Mouse (Mus musculus) bone marrow macrophage, adult 2 months (primary cell): ENCODE data around the gene Nptn. TPM values are rescaled to one million over a fixed set of nuclear protein-coding genes. Genes with fewer than 3 reads are reported as not detected.

Source experiments
- H3K27ac ChIP-seq: 2 replicates; pipeline ENCODE4 v1.5.1; 2012; ENCODE audit warnings: low read depth, low read length; ENCODE audit not compliant: insufficient read depth
- H3K4me1 ChIP-seq: 2 replicates; pipeline ENCODE4 v1.6.1; 2012; ENCODE audit warnings: low read length; ENCODE audit not compliant: control insufficient read depth, insufficient read depth
- H3K4me3 ChIP-seq: 2 replicates; pipeline ENCODE4 v1.5.1; 2012; ENCODE audit warnings: mild to moderate bottlenecking, low read length, moderate library complexity; ENCODE audit not compliant: insufficient read depth
- CTCF ChIP-seq: IDR thresholded peaks from 2 replicates; pipeline ENCODE4 v1.5.1; 2012; ENCODE audit warnings: low read depth, mild to moderate bottlenecking, low read length, moderate library complexity
- POLR2A ChIP-seq: IDR thresholded peaks from 2 replicates; pipeline ENCODE4 v1.6.1; 2012; ENCODE audit warnings: mild to moderate bottlenecking, low read depth, low read length, borderline replicate concordance
- polyA plus RNA-seq: library from polyadenylated mRNA; stranded (reverse); fragments of >200 nt; gene quantifications from 2 replicates; pipeline ENCODE4 v1.2.4, GENCODE M21; 2012; ENCODE audit not compliant: missing spikeins, insufficient read depth, insufficient read length

Nptn gene
- polyA plus RNA-seq, 1 experiment, result 570 TPM

DNA sequence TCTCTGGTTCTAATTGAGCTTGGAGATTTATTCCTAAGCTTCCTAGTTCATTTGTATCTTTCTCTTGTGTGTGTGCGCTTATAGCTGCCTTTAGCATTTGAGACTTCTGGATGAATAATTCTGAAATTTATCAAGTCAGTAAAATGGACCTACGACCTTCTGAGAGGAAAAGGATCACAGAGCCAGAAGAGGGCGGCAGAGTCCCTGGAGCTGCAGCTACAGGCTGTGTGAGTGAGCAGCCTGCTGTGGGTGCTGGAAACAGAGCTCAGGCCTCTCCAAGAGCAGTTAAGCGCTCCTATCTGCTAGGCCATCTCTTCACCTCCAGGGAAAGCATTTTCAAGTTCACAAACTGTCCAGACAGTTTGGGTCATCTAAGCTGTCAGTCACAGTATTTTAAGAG lies 80.0 kb downstream of the Nptn start:
- Histone ChIP-seq H3K4me1 (no peaks in the 10 kb centered on the region), H3K27ac (no peak overlapping the region), H3K4me3 (no peak overlapping the region)
- no peak for TF ChIP-seq CTCF
- TF ChIP-seq POLR2A, result no peak

- TF ChIP-seq CTCF, result no peak
- TF ChIP-seq POLR2A, result no peak
- H3K4me1 ChIP-seq, result no peaks in the 10 kb centered on the region
- no peak overlapping the region for H3K4me3 ChIP-seq
- no peak overlapping the region for H3K27ac ChIP-seq
Observed at GRCm38 (mm10) chr9:58662791-58663190, 80.8 kb downstream of the Nptn start.

GRCm38 (mm10) chr9:58665492-58665891 lies 83.5 kb downstream of the Nptn start:
- TF ChIP-seq CTCF, result no peak
- no peak for TF ChIP-seq POLR2A
- H3K4me1 ChIP-seq, result no peaks in the 10 kb centered on the region
- no peak overlapping the region for H3K4me3 ChIP-seq
- no peak overlapping the region for H3K27ac ChIP-seq

DNA sequence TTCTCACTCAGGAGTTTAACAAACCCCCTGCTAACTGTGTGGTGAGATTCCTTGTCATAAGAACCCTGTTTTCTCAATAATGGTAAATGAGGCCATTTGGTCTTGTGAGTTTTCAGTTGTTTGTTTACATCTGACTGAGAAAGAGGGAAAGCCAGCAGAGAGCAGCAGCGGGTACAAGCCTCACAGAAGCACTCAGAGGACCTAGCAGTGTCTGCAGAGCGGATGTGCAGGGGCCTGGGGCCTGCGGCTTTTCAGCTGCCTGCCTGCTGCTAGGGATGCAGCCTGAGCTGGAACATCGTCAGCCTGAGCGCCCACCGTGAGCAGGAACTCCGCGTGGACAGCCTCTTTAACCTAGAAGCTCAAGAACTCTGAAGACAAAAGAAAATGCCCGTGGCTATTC lies 84.2 kb downstream of the Nptn start:
- Histone ChIP-seq H3K4me3 (no peak overlapping the region), H3K4me1 (no peaks in the 10 kb centered on the region), H3K27ac (no peak overlapping the region)
- TF ChIP-seq POLR2A (no peak), CTCF (no peak)

DNA sequence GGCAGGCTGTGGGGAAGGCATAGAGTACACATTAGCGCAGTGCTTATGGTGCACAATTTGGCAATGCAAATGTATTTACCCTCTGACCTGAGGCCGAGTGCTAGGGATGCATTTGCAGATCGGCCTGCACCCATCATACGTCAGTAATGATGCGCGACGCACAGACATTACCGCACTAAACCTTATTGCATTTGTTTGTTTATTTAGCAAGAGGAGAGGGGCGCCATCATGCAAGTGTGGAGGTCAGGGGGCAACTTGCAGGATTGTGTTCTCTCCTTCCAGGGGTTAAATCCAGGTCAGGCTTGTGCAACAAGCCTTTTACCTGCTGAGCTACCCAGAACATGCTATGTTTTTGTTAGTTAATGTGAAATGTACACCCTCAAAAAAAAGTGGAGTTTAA lies 85.2 kb downstream of the Nptn start:
- Histone ChIP-seq H3K27ac (no peak overlapping the region), H3K4me1 (no peaks in the 10 kb centered on the region), H3K4me3 (no peak overlapping the region)
- no peak for TF ChIP-seq CTCF
- no peak for TF ChIP-seq POLR2A

DNA sequence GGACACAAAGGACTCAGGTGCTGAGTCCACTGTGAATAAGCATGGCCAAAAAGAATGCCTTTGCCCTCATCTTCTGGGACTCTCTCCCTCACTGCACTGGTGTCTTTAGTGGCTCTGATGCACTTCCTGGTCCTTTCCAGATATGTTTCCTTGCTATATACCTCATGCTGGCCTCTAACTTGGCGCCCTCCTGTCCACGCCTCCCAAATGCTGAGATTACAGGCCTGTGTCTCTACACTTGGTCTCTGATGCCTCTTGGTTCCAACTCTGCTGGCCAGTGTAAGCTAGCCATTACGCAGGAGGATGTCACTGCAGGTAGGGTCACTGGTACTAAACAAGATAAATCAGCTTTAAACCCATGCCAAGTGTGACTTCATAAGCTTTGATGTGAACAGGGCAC lies 86.1 kb downstream of the Nptn start:
- Histone ChIP-seq H3K4me3 (no peak overlapping the region), H3K4me1 (no peaks in the 10 kb centered on the region), H3K27ac (no peak overlapping the region)
- TF ChIP-seq CTCF, result no peak
- TF ChIP-seq POLR2A, result no peak

DNA sequence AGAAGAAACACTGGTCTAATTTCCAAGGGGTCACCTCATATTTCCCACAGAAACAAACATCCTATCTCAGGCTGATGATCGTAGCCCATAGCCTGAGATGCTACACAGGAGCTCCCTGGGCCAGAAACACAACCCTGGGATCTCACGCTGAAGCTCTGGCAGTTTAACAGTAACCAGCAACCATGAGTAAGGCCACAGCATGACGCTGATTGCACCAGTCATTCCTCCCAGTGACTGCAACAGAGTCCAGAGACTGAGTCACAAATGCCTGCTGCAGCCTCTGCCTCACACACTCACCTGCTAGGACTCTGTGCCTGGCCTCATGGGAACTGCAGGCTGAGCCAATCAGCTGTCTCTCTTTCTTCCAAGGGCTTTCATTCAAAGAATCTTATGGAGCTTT lies 87.0 kb downstream of the Nptn start:
- Histone ChIP-seq H3K27ac (no peak overlapping the region), H3K4me1 (no peaks in the 10 kb centered on the region), H3K4me3 (no peak overlapping the region)
- TF ChIP-seq CTCF (no peak), POLR2A (no peak)

DNA sequence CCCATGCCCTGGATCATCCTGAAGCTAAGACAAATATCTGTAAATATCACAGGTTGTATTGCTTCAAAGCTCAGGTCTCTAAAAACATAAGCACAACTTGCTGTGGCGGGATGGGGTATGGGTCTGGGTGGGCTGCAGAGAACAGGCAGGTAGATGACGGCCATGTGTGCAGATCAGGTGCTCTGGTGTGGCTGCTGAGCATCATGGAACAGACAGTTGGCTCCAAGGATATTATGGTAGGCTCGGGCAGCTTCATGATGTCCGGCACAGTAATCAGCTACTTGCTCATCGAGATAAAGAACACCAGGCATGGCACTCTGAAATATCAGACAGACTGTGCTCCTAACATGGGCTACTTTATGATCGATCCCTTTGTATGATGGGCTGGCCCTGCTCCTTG lies 87.8 kb downstream of the Nptn start:
- Histone ChIP-seq H3K4me3 (no peak overlapping the region), H3K27ac (no peak overlapping the region), H3K4me1 (no peaks in the 10 kb centered on the region)
- TF ChIP-seq POLR2A (no peak), CTCF (no peak)

- Histone ChIP-seq H3K27ac (no peak overlapping the region), H3K4me3 (no peak overlapping the region), H3K4me1 (no peaks in the 10 kb centered on the region)
- TF ChIP-seq CTCF (no peak), POLR2A (no peak)
Observed at GRCm38 (mm10) chr9:58672474-58672873, 90.4 kb downstream of the Nptn start.

GRCm38 (mm10) chr9:58674736-58675135 lies 92.7 kb downstream of the Nptn start:
- no peak for TF ChIP-seq CTCF
- Histone ChIP-seq H3K4me3 (no peak overlapping the region), H3K4me1 (no peaks in the 10 kb centered on the region), H3K27ac (no peak overlapping the region)

DNA sequence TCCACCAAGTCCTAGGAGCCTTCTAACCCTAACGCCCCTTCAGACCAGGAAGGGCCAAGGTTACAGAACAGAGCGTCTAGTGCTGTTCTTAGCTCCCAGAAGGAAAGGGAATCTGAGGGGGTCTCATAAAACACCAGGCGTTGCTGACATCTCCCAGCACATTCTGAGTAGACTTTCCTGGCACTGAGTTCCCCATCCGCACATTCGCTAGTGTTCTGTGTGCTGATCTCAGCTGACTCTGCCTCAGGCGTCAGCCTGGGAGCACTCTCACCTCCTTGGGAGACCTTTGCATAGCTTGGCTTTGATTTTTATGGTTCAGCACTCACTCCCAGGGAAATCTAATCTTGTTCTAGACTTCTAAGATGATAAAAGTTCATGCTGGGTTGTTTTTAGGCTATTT lies 93.3 kb downstream of the Nptn start:
- TF ChIP-seq CTCF, result no peak
- TF ChIP-seq POLR2A, result no peak
- H3K27ac ChIP-seq, result no peak overlapping the region
- H3K4me3 ChIP-seq, result no peak overlapping the region
- no peaks in the 10 kb centered on the region for H3K4me1 ChIP-seq
